Mouse (Mus musculus): Measurements from ENCODE around the gene Gm35549. TPM values are rescaled to one million over a fixed set of nuclear protein-coding genes. Genes with fewer than 3 reads are reported as not detected.

Gene Gm35549
- polyA plus RNA-seq, 1 experiment from 2014 or later: 0.28 TPM

Other genes with a start within 250 kb of the Gm35549 start
- not detected in 2 replicates for gene Topaz1, start 96.7 kb downstream of the Gm35549 start, polyA plus RNA-seq (2015; fragmentation: Nextera tagmentation; extraction: Ambion mirVana)
- gene Tcaim, start 38.5 kb downstream of the Gm35549 start, polyA plus RNA-seq (2015; fragmentation: Nextera tagmentation; extraction: Ambion mirVana): 8.1 and 8.2 TPM in 2 replicates
- 109 and 116 TPM in 2 replicates for gene Zfp445, start 22.0 kb upstream of the Gm35549 start, polyA plus RNA-seq (2015; fragmentation: Nextera tagmentation; extraction: Ambion mirVana)
- 4.7 TPM in 2 replicates for gene Zkscan7, start 41.6 kb upstream of the Gm35549 start, polyA plus RNA-seq (2015; fragmentation: Nextera tagmentation; extraction: Ambion mirVana)
- 31.0 and 32.4 TPM in 2 replicates for gene Zfp105, start 79.0 kb upstream of the Gm35549 start, polyA plus RNA-seq (2015; fragmentation: Nextera tagmentation; extraction: Ambion mirVana)
- gene 1110059G10Rik, start 107.0 kb upstream of the Gm35549 start, polyA plus RNA-seq (2015; fragmentation: Nextera tagmentation; extraction: Ambion mirVana): 36.8 and 38.7 TPM in 2 replicates
- 32.5 and 33.2 TPM in 2 replicates for gene Kif15, start 107.0 kb upstream of the Gm35549 start, polyA plus RNA-seq (2015; fragmentation: Nextera tagmentation; extraction: Ambion mirVana)
- 22.3 and 24.6 TPM in 2 replicates for gene Tmem42, start 177.3 kb upstream of the Gm35549 start, polyA plus RNA-seq (2015; fragmentation: Nextera tagmentation; extraction: Ambion mirVana)
- 1.1 TPM in 2 replicates for gene Tgm4, start 190.7 kb upstream of the Gm35549 start, polyA plus RNA-seq (2015; fragmentation: Nextera tagmentation; extraction: Ambion mirVana)